Mouse (Mus musculus) neural tube, embryonic 11.5 days (tissue): Measurements from ENCODE around the gene Arl3. TPM values are rescaled to one million over a fixed set of nuclear protein-coding genes. Genes with fewer than 3 reads are reported as not detected.

Source experiments
- ATAC-seq: fragments of 200-750 bp; cut with Nextera tagmentation; 2 replicates; pipeline ENCODE4 v1.8.0; 2017; ENCODE audit warnings: moderate number of reproducible peaks, mild to moderate bottlenecking, moderate TSS enrichment, moderate library complexity; ENCODE audit not compliant: insufficient read depth, low FRiP score, low TSS enrichment
- DNase-seq: peaks from one replicate; pipeline ENCODE4 v3.0.0-alpha.2; 2015; ENCODE audit warnings: low spot score
- H3K27ac ChIP-seq: fragments of 300-500 bp; sonication (generic); 2 replicates; pipeline ENCODE4 v1.5.1; 2014; ENCODE audit warnings: low read depth, mild to moderate bottlenecking, low read length
- H3K27me3 ChIP-seq: fragments of 300-500 bp; sonication (generic); 2 replicates; pipeline ENCODE4 v1.6.1; 2014; ENCODE audit warnings: mild to moderate bottlenecking, low read length, mixed read lengths; ENCODE audit not compliant: control insufficient read depth, insufficient read depth
- H3K36me3 ChIP-seq: fragments of 300-500 bp; sonication (generic); 2 replicates; pipeline ENCODE4 v1.6.1; 2014; ENCODE audit warnings: mild to moderate bottlenecking, low read length, moderate library complexity, mixed read lengths; ENCODE audit not compliant: control insufficient read depth, insufficient read depth
- H3K4me1 ChIP-seq: fragments of 300-500 bp; sonication (generic); 2 replicates; pipeline ENCODE4 v1.6.1; 2014; ENCODE audit warnings: low read length, mixed read lengths; ENCODE audit not compliant: control insufficient read depth, insufficient read depth
- H3K4me2 ChIP-seq: fragments of 300-500 bp; sonication (generic); 2 replicates; pipeline ENCODE4 v1.6.1; 2014; ENCODE audit warnings: low read depth, mild to moderate bottlenecking, moderate library complexity
- H3K4me3 ChIP-seq: fragments of 300-500 bp; sonication (generic); 2 replicates; pipeline ENCODE4 v1.5.1; 2014; ENCODE audit warnings: low read depth, low read length
- H3K9ac ChIP-seq: fragments of 300-500 bp; sonication (generic); 2 replicates; pipeline ENCODE4 v1.6.1; 2014; ENCODE audit warnings: mild to moderate bottlenecking, low read length
- H3K9me3 ChIP-seq: fragments of 300-500 bp; sonication (generic); 2 replicates; pipeline ENCODE4 v1.6.1; 2016; ENCODE audit warnings: low read length; ENCODE audit not compliant: control insufficient read depth
- WGBS: fragments of 180-500 bp; shearing (Covaris S2); extraction: QIAGEN DNeasy Blood & Tissue Kit; methylation state at CpG from one replicate; pipeline ENCODE4 v1.1.7; 2014; 5-methylcytosine and 5-hydroxymethylcytosine counted together
- polyA plus RNA-seq: library from polyadenylated mRNA; unstranded; fragments of >200 nt; fragmentation: Nextera tagmentation; extraction: Ambion mirVana; gene quantifications from 2 replicates; pipeline ENCODE4 v1.2.1, GENCODE M21; 2014

Arl3 gene
- polyA plus RNA-seq, 1 experiment from 2014 or later = 123 TPM

DNA sequence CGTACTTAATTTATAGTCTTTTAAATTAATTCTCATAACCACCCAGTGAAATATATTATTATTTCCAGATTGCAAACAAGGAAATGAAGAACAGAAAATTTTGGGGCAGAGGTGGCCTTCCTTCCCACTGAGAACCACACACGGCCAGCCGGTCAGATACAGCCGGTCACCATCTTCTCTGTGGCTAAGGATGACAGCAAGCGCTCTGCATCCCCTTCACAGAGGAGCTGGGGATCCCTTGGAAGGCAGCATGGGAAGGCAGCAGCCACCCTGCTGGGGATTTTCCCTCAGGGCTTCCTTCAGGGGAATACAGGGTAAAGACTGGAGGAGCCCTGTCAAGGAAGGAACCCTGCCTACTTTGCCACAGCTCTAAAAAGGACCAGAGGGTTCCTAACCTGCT is 39.5 kb downstream of the Arl3 start:
- no peaks in the 10 kb centered on the region for H3K36me3 ChIP-seq
- no peaks in the 10 kb centered on the region for H3K9me3 ChIP-seq
- H3K27me3 ChIP-seq = no peaks in the 10 kb centered on the region
- H3K4me1 ChIP-seq = peaks cover 52% of the 10 kb centered on the region
- no peak overlapping the region for H3K4me2 ChIP-seq
- ATAC-seq (no peak), DNase-seq (no peak)
- H3K4me3 ChIP-seq = no peak overlapping the region
- H3K27ac ChIP-seq = no peak overlapping the region
- 34% methylated on average over 5 of the region's 5 CpGs for WGBS
- H3K9ac ChIP-seq = peak overlapping the region; percentile 35

DNA sequence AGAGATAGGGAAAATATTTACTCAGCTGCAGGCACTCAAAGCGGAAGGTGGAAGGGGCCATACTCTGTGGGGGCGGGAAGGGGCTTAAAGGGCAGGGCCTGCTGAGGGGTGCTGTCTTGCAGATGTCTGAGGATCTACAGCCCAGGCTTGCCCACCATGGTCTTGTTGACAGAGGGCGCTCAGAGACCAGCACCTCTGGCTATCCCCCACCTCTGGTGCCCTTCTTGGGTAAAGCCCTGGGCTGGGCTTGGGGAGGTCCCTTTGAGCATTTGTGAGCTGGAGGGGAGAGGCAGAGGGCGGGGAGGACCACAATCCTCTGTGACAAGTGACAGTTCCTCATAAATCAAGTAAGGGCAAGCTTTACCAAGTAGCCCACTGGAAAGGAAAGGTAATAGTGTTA is 39.9 kb downstream of the Arl3 start:
- Histone ChIP-seq H3K27ac (no peak overlapping the region), H3K27me3 (no peaks in the 10 kb centered on the region), H3K9ac (no peak overlapping the region), H3K4me2 (no peak overlapping the region), H3K4me3 (no peak overlapping the region), H3K4me1 (peaks cover 56% of the 10 kb centered on the region), H3K36me3 (no peaks in the 10 kb centered on the region), H3K9me3 (no peaks in the 10 kb centered on the region)
- DNase-seq = no peak
- no peak for ATAC-seq
- 35% methylated on average over 4 of the region's 4 CpGs for WGBS

DNA sequence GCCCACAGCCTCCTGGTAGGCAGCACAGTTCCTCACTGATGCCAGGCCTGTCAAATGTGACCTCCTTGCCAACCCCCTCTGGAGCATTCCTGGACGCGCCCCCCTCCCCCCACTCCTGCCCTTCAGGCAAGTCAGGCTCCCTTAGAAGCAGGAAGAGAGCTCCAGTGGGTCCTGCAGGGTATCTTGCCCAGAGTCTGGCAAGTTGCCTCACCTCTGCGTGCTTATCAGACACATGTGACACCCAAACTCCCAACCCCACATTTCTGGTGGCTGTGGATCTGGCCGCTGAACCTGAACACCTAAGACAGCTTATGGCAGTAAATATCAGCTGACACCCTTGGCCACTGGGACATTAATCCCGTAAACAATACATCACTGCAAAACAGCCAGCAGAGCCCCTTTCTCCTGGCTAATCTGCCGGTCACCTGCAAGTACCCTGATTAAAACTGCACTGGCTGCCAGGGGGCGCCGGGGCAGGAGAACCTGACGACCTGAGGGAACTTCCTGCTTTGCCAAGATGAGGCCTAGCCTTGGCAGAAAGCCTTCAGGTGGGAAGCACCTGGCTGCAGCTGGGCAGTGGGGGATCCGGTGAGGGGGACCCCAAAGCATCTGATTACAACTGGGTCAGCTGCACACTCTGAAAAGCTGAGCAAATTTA is 40.8 kb downstream of the Arl3 start:
- H3K27me3 ChIP-seq = no peaks in the 10 kb centered on the region
- no peak overlapping the region; the same call in 1 of the 2 replicates for H3K4me3 ChIP-seq
- 14% methylated on average over 10 of the region's 10 CpGs for WGBS
- peak overlapping the region; percentile 20 for H3K4me2 ChIP-seq
- no peak overlapping the region for H3K9ac ChIP-seq
- peak overlapping the region; percentile 49; the same call in 1 of the 2 replicates for H3K27ac ChIP-seq
- peaks cover 65% of the 10 kb centered on the region for H3K4me1 ChIP-seq
- no peaks in the 10 kb centered on the region for H3K9me3 ChIP-seq
- no peaks in the 10 kb centered on the region for H3K36me3 ChIP-seq
- DNase-seq (peak; percentile 28), ATAC-seq (no peak)

DNA sequence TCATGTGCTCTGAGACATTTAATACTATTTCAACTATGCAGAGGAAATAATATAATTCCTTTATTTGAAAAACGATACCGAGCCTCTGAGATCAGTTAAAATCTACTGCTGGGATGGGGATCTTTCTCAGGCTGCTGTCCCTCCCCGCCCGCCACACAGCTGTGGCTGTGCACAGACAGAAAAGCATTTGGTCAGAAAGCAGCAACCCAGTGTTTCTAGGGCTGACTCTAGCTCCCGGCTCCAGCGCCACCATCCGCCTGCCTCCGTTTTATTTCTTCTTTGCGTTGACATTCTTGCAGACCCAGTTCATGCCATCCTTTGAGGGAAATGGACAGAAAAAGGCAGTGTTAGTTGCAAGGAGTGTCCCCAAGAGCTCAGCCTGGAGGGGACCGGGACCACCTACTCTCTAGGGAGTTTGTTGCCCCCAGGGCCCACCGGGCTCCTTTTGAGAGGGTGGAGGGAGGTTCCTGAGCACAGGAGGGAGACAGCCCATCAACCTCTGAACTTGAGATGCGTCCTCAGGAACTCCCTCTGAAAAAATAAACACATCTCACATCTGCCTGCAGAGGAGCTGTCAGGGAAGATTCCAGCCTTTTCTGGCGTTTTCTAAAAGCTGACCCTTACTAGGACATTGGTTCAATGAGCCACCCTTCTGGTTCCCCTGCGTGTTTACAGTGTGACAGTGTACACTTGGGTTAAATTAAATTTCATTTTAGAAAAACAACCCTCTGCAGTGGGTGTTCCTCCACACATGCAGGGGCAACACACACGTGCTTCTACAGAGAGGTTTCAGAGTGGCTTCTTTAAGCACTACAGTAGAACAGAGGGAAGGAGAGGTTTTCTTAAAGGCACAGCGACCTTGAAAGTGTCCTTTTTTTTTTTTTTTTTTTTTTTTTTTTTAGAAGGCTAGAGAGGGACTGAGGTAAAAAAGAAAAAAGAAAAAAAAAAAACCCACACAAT is 41.6 kb downstream of the Arl3 start:
- H3K36me3 ChIP-seq = no peaks in the 10 kb centered on the region
- H3K4me3 ChIP-seq = no peak overlapping the region
- H3K4me1 ChIP-seq = peaks cover 69% of the 10 kb centered on the region
- 7% methylated on average over 16 of the region's 16 CpGs for WGBS
- no peaks in the 10 kb centered on the region for H3K27me3 ChIP-seq
- H3K27ac ChIP-seq = peak overlapping the region; percentile 56
- DNase-seq (peak; percentile 44), ATAC-seq (no peak)
- no peaks in the 10 kb centered on the region for H3K9me3 ChIP-seq
- no peak overlapping the region; the same call in 1 of the 2 replicates for H3K9ac ChIP-seq
- 0 out of 2 replicates have a peak overlapping the region, but pooled peaks have one; percentile 5 for H3K4me2 ChIP-seq

DNA sequence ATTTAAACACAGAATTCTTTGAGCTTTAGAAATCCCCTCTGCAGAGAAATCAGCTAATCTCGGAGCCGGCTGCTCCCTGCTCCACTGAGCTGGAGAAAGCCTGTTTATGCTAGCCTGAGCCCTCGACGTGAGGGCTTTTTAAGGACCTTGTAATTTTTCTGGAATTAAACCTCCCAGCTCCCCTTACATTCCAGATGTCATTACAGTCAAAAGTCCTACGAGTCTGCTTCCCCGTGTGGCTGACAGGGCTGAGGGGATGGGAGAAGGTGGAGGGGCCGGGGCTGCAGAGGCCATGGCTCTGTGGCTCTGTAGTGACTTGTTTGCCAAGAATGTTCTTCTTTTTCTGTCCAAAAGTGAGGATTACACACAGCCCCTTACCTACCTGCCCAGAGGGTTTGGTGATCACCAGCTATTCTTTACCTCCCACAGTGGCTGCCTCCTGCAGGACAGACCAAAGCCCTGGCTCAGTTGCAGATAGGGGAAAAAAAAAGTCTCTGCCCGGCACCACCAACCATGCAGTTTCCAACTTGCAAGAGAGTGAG is 42.5 kb downstream of the Arl3 start:
- Histone ChIP-seq H3K4me3 (no peak overlapping the region), H3K9me3 (no peaks in the 10 kb centered on the region), H3K4me1 (peaks cover 75% of the 10 kb centered on the region), H3K4me2 (0 out of 2 replicates have a peak overlapping the region, but pooled peaks have one; percentile 5), H3K9ac (peak overlapping the region; percentile 33), H3K36me3 (no peaks in the 10 kb centered on the region), H3K27ac (peak overlapping the region; percentile 88), H3K27me3 (no peaks in the 10 kb centered on the region)
- DNase-seq (no peak), ATAC-seq (no peak)
- WGBS = 10% methylated on average over 8 of the region's 8 CpGs

DNA sequence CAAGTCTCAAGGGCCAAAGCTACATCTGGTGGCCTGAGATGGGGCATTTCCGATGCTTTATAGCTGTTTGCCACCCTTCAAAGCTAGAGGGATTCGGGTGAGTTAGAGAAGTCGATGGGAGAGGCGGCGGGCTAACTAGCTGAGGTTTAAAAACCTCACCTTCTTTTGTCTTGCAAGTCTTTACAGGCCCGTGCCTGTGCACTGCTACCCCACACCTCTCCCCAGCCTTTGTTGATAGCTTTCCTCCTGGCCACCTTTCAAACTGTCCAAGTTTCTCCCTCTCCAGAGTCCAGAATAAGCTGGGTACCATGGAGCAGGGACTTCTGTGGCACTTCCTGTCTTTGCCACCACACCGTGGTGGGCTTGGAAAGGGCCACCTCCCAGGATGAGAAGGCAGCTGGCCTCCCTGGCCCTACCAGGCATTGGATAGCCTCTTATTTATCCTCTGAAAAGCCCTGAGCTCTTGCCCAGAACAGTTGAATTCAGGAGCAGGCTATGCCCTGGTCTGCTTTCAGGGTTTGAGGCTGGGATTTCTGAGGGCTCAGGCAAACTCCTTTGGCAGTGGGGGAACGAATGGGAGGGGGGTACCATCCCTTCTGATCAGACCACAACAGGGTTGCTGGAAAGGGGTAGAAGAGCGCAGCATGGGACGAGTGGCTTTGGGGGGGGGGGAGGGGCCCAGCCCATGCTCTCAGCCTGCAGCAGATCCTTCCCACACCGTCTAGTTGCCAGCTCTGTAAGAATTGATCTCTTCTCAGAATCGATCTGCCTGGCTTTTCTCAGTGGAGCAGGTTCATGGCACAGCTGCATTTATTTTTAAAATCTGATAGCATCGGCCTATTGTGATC is 43.2 kb downstream of the Arl3 start:
- Histone ChIP-seq H3K9ac (peak overlapping the region; percentile 52), H3K27me3 (no peaks in the 10 kb centered on the region), H3K27ac (peak overlapping the region; percentile 88), H3K36me3 (no peaks in the 10 kb centered on the region), H3K9me3 (no peaks in the 10 kb centered on the region), H3K4me2 (peak overlapping the region; percentile 53), H3K4me3 (no peak overlapping the region), H3K4me1 (peaks cover 75% of the 10 kb centered on the region)
- DNase-seq (peak; percentile 51), ATAC-seq (no peak)
- WGBS = 4% methylated on average over 13 of the region's 13 CpGs

GRCm38 (mm10) chr19:46528529-46529213 is 44.3 kb downstream of the Arl3 start:
- Histone ChIP-seq H3K4me3 (peak overlapping the region; percentile 21), H3K4me2 (peak overlapping the region; percentile 53), H3K4me1 (peaks cover 82% of the 10 kb centered on the region), H3K9ac (peak overlapping the region; percentile 52), H3K36me3 (no peaks in the 10 kb centered on the region), H3K27me3 (no peaks in the 10 kb centered on the region), H3K27ac (peak overlapping the region; percentile 88), H3K9me3 (no peaks in the 10 kb centered on the region)
- under 1% methylated on average over 20 of the region's 20 CpGs for WGBS
- ATAC-seq (peak; percentile 38), DNase-seq (peak; percentile 71)
